Mouse (Mus musculus): Measurements from ENCODE around the gene Acot8.

DNA sequence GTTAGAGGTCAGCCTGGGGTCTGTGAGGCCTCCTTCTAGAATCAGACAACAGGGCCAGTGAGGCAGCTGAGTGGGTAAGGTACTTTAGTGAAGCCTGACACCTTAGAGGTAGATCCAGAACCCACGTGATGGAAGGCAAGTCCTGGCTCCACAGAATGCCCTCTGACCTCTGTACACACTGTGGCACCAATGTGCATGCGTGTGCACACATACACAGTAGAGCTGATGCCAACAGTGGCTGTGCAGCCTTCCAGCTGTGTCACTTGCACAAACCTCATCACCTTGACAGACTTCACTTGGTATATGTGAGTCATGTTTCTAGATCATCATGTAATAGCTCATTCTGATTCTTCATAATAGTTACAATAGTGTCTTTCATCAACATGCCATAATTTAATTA, 52.2 kb downstream of the Acot8 start:
- TF ChIP-seq CTCF (IDR thresholded peaks at IDR 0.05; ENCODE audit: control insufficient read depth, insufficient read depth, insufficient replicate concordance, low read depth, low read length) = no peak
- TF ChIP-seq POLR2A (IDR thresholded peaks at IDR 0.05; ENCODE audit: control insufficient read depth, low read depth, low read length) = no peak; the same call in 1 of the 2 replicates
